8 mouse cellular contexts compared by ENCODE assay signal in the genomic region with DNA sequence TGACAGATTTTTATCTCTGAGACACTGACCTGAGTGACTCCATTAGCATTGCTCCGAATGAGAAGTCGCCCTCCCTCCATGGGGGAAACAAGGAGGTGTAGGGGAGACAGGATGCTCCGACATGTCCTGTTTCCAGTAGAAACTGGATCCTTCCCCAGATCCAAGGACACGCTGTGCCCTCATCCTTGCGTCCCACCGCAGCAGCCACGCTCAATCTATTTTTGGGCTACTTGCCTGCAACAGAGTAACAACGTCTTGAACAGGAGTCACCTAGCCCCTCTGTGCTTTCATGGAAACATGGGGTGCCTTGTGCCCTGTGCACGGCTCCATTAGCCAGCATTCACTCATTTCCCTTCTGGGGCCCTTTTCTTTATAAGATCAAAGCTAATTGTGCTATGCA. TPM values are rescaled to one million over a fixed set of nuclear protein-coding genes. Genes with fewer than 3 reads are reported as not detected.
DNase-seq lines count a peak whose midpoint lies in the region; ATAC-seq lines count a peak whose summit lies in the region.
"Had no signal": no experiment of that assay in that cellular context is flagged by ENCODE, and none has a peak within 500 bp of the region (broad histone marks: within the 10 kb centered on the region; RNA-seq: fewer than 3 reads in every experiment).

TSS of gene Rbms3 (minus strand) at position 143 of the 400 bp plus-strand sequence.

- H3K9ac ChIP-seq in lung, embryonic 15.5 days = no peak within 1 kb of the TSS
- no peak within 1 kb of the TSS for H3K9ac ChIP-seq in forebrain, embryonic 16.5 days (replicated peaks; ENCODE audit: low read depth, low read length)
- H3K9ac ChIP-seq in intestine, embryonic 16.5 days (ENCODE audit: low read depth, low read length) = no peak within 1 kb of the TSS
- H3K9ac ChIP-seq in neural tube, embryonic 13.5 days = no peak within 1 kb of the TSS

- H3K27me3 ChIP-seq in lung, embryonic 15.5 days = no peaks in the 10 kb centered on the region
- H3K27me3 ChIP-seq in forebrain, embryonic 16.5 days (replicated peaks; ENCODE audit: control insufficient read depth, insufficient read depth, low read length) = no peaks in the 10 kb centered on the region
- no peaks in the 10 kb centered on the region for H3K27me3 ChIP-seq in intestine, embryonic 16.5 days (replicated peaks; ENCODE audit: control insufficient read depth, insufficient read depth, low read length)
- no peaks in the 10 kb centered on the region for H3K27me3 ChIP-seq in neural tube, embryonic 13.5 days

- ATAC-seq in lung, embryonic 15.5 days (ENCODE audit: borderline replicate concordance, extremely low read depth, low FRiP score, low TSS enrichment) = no peak
- ATAC-seq in forebrain, embryonic 16.5 days = no peak
- no peak for ATAC-seq in intestine, embryonic 16.5 days
- no peak for ATAC-seq in neural tube, embryonic 13.5 days (ENCODE audit: low read depth)

- no peak within 1 kb of the TSS for H3K4me2 ChIP-seq in lung, embryonic 15.5 days
- no peak within 1 kb of the TSS for H3K4me2 ChIP-seq in forebrain, embryonic 16.5 days (ENCODE audit: low read length)
- no peak within 1 kb of the TSS for H3K4me2 ChIP-seq in intestine, embryonic 16.5 days (ENCODE audit: low read depth, low read length)
- H3K4me2 ChIP-seq in neural tube, embryonic 13.5 days = no peak within 1 kb of the TSS

- 63% methylated on average over 9 of the region's 9 CpGs for WGBS in lung, embryonic 15.5 days
- 76% methylated on average over 9 of the region's 9 CpGs for WGBS in forebrain, embryonic 16.5 days
- 80% methylated on average over 9 of the region's 9 CpGs for WGBS in intestine, embryonic 16.5 days
- 76% methylated on average over 9 of the region's 9 CpGs for WGBS in neural tube, embryonic 13.5 days

- no peak within 1 kb of the TSS for H3K4me3 ChIP-seq in lung, embryonic 15.5 days
- H3K4me3 ChIP-seq in forebrain, embryonic 16.5 days (replicated peaks; ENCODE audit: low read length) = no peak within 1 kb of the TSS
- no peak within 1 kb of the TSS for H3K4me3 ChIP-seq in intestine, embryonic 16.5 days (ENCODE audit: low read length)
- H3K4me3 ChIP-seq in neural tube, embryonic 13.5 days = no peak within 1 kb of the TSS

- H3K27ac ChIP-seq in lung, embryonic 15.5 days = no peak within 1 kb of the TSS
- no peak within 1 kb of the TSS for H3K27ac ChIP-seq in forebrain, embryonic 16.5 days (ENCODE audit: low read length)
- H3K27ac ChIP-seq in intestine, embryonic 16.5 days (ENCODE audit: low read length) = no peak within 1 kb of the TSS
- no peak within 1 kb of the TSS for H3K27ac ChIP-seq in neural tube, embryonic 13.5 days (replicated peaks)
- H3K27ac ChIP-seq: macrophage had no signal

- no peaks in the 10 kb centered on the region for H3K4me1 ChIP-seq in lung, embryonic 15.5 days
- no peaks in the 10 kb centered on the region for H3K4me1 ChIP-seq in forebrain, embryonic 16.5 days (replicated peaks; ENCODE audit: control insufficient read depth, insufficient read depth, low read length)
- H3K4me1 ChIP-seq in intestine, embryonic 16.5 days (ENCODE audit: control insufficient read depth, insufficient read depth, low read length) = no peaks in the 10 kb centered on the region
- H3K4me1 ChIP-seq in neural tube, embryonic 13.5 days (replicated peaks) = no peaks in the 10 kb centered on the region; the same call in 1 of the 2 replicates

- no peaks in the 10 kb centered on the region for H3K36me3 ChIP-seq in lung, embryonic 15.5 days
- H3K36me3 ChIP-seq in forebrain, embryonic 16.5 days (ENCODE audit: control insufficient read depth, insufficient read depth) = no peaks in the 10 kb centered on the region
- no peaks in the 10 kb centered on the region for H3K36me3 ChIP-seq in intestine, embryonic 16.5 days (ENCODE audit: control insufficient read depth, insufficient read depth, low read length)
- no peaks in the 10 kb centered on the region for H3K36me3 ChIP-seq in neural tube, embryonic 13.5 days

- no peak for DNase-seq in lung, adult 18-20 months
- no peak for DNase-seq in urinary bladder, adult 18-20 months (ENCODE audit: low spot score in 2 of 2)
- DNase-seq in urinary bladder, postnatal 25 days (ENCODE audit: low spot score) = no peak

- no peaks in the 10 kb centered on the region for H3K9me3 ChIP-seq in lung, embryonic 15.5 days
- H3K9me3 ChIP-seq in forebrain, embryonic 16.5 days (ENCODE audit: control insufficient read depth, low read length) = no peaks in the 10 kb centered on the region
- 0 out of 2 replicates have a peak, but pooled peaks cover 4% of the 10 kb centered on the region for H3K9me3 ChIP-seq in intestine, embryonic 16.5 days (ENCODE audit: control insufficient read depth, low read length)
- H3K9me3 ChIP-seq in neural tube, embryonic 13.5 days = no peaks in the 10 kb centered on the region

RNA-seq across cellular contexts. Expression of gene Rbms3, which starts in this region (rescaled TPM):
- 95.3 and 105 TPM in 2 replicates for polyA plus RNA-seq in lung, embryonic 15.5 days (2015; fragmentation: Nextera tagmentation; extraction: Ambion mirVana)
- 20.7 and 25.7 TPM in 2 replicates for polyA plus RNA-seq in forebrain, embryonic 16.5 days (2015; fragmentation: Nextera tagmentation; extraction: Ambion mirVana)
- 39.4 and 43.1 TPM in 2 replicates for polyA plus RNA-seq in intestine, embryonic 16.5 days (2015; fragmentation: Nextera tagmentation; extraction: Ambion mirVana)
- 118 and 127 TPM in 2 replicates for polyA plus RNA-seq in neural tube, embryonic 13.5 days (2015; fragmentation: Nextera tagmentation; extraction: Ambion mirVana)
- polyA plus RNA-seq: macrophage had no signal
